Mouse (Mus musculus): ENCODE results near the gene Gm26727.

- TF ChIP-seq CTCF (IDR thresholded peaks at IDR 0.05; ENCODE audit: borderline replicate concordance, insufficient read depth, low read depth, low read length), result no peak
- no peak for TF ChIP-seq POLR2A (IDR thresholded peaks at IDR 0.05; ENCODE audit: borderline replicate concordance, insufficient read depth, low read length)
Observed at GRCm38 (mm10) chr2:67438309-67438708, 5.3 kb upstream of the Gm26727 start.
